Comparison of ENCODE assay signal across 1 mouse cellular context in genomic region chr7:19716055-19716682, GRCm38 (mm10).
A peak's percentile ranks its signal among the peaks of the same experiment; 100 is the strongest.
TF ChIP-seq lines count a peak whose summit lies in the region.

No protein-coding gene starts in this region.

TF ChIP-seq in MEL, 35 proteins besides CTCF, POLR2A, EP300 and RAD21:
- TF ChIP-seq HCFC1 (IDR thresholded peaks at IDR 0.05; ENCODE audit: low read depth, low read length) (peak; percentile 83), SMC3 (IDR thresholded peaks at IDR 0.05; ENCODE audit: low read depth, low read length) (no peak), ZMIZ1 (IDR thresholded peaks at IDR 0.05; ENCODE audit: low read depth, low read length) (0 out of 2 replicates have a peak, but pooled peaks have one; percentile 55), POLR2AphosphoS2 (IDR thresholded peaks at IDR 0.05; ENCODE audit: low read length) (peak; percentile 90), CHD1 (IDR thresholded peaks at IDR 0.05; ENCODE audit: low read depth, low read length) (peak; percentile 76; the same call in 1 of the 2 replicates), UBTF (IDR thresholded peaks at IDR 0.05; ENCODE audit: borderline replicate concordance, insufficient read depth, low read depth, low read length) (no peak), ZNF384 (IDR thresholded peaks at IDR 0.05; ENCODE audit: low read depth, low read length) (peak; percentile 71; the same call in 1 of the 2 replicates), KAT2A (conservative IDR thresholded peaks at IDR 0.05; ENCODE audit: low read depth, low read length) (no peak), TBP (IDR thresholded peaks at IDR 0.05; ENCODE audit: low read depth, low read length) (peak; percentile 84), NELFE (IDR thresholded peaks at IDR 0.05; ENCODE audit: low read depth, low read length) (peak; percentile 85), MXI1 (IDR thresholded peaks at IDR 0.05; ENCODE audit: low read depth, low read length) (peak; percentile 38; the same call in 1 of the 2 replicates), MYB (IDR thresholded peaks at IDR 0.05; ENCODE audit: low read depth, low read length) (no peak), ETS1 (IDR thresholded peaks at IDR 0.05; ENCODE audit: low read depth, low read length) (peak; percentile 72), SIN3A (IDR thresholded peaks at IDR 0.05; ENCODE audit: low read length) (peak; percentile 12; the same call in 1 of the 2 replicates), TCF12 (IDR thresholded peaks at IDR 0.05; ENCODE audit: low read depth, low read length) (peak; percentile 48; the same call in 1 of the 2 replicates), MEF2A (IDR thresholded peaks at IDR 0.05; ENCODE audit: extremely low read depth, insufficient replicate concordance, low read depth, low read length, poor library complexity, severe bottlenecking) (no peak), MYC (IDR thresholded peaks at IDR 0.05; ENCODE audit: low read depth, low read length) (no peak)
